Mouse (Mus musculus): Measurements from ENCODE around the gene Pip5k1b. TPM values are rescaled to one million over a fixed set of nuclear protein-coding genes. Genes with fewer than 3 reads are reported as not detected.

Gene Pip5k1b
- polyA plus RNA-seq, 2 experiments, result 0.83 to 1.4 TPM

- DNase-seq (ENCODE audit: low spot score) (no peak), ATAC-seq (ENCODE audit: low FRiP score, low read depth) (no peak)
- no peak overlapping the region for H3K4me2 ChIP-seq (replicated peaks; ENCODE audit: low read depth, low read length, severe bottlenecking)
- no peaks in the 10 kb centered on the region for H3K36me3 ChIP-seq (ENCODE audit: control insufficient read depth, insufficient read depth, low read length)
- H3K27ac ChIP-seq (replicated peaks; ENCODE audit: low read depth, low read length), result no peak overlapping the region
- TF ChIP-seq POLR2A (IDR thresholded peaks at IDR 0.05; ENCODE audit: borderline replicate concordance, extremely low read depth, insufficient read depth, insufficient read length), result no peak
- WGBS, result 66% methylated on average over 3 of the region's 3 CpGs
- H3K27me3 ChIP-seq (ENCODE audit: control insufficient read depth, insufficient read depth, low read length), result peaks cover 17% of the 10 kb centered on the region; the same call in 1 of the 2 replicates
- H3K4me3 ChIP-seq (replicated peaks; ENCODE audit: low read length), result no peak overlapping the region
- H3K4me1 ChIP-seq (ENCODE audit: control insufficient read depth, insufficient read depth, low read length), result 0 out of 2 replicates have a peak, but pooled peaks cover 2% of the 10 kb centered on the region
- no peak overlapping the region for H3K9ac ChIP-seq (ENCODE audit: low read depth, low read length, severe bottlenecking)
- no peaks in the 10 kb centered on the region for H3K9me3 ChIP-seq (ENCODE audit: control insufficient read depth, low read length)
Measured at GRCm38 (mm10) chr19:24551196-24551954, 4.3 kb downstream of the Pip5k1b start.

- H3K9me3 ChIP-seq (ENCODE audit: control insufficient read depth, low read length), result no peaks in the 10 kb centered on the region
- H3K4me1 ChIP-seq (ENCODE audit: control insufficient read depth, insufficient read depth, low read length), result no peaks in the 10 kb centered on the region
- H3K36me3 ChIP-seq (ENCODE audit: control insufficient read depth, insufficient read depth, low read length), result no peaks in the 10 kb centered on the region
- no peak for TF ChIP-seq POLR2A (IDR thresholded peaks at IDR 0.05; ENCODE audit: borderline replicate concordance, extremely low read depth, insufficient read depth, insufficient read length)
- H3K9ac ChIP-seq (ENCODE audit: low read depth, low read length, severe bottlenecking), result no peak overlapping the region
- no peak overlapping the region for H3K4me2 ChIP-seq (replicated peaks; ENCODE audit: low read depth, low read length, severe bottlenecking)
- WGBS, result 73% methylated on average over 7 of the region's 7 CpGs
- H3K4me3 ChIP-seq (replicated peaks; ENCODE audit: low read length), result no peak overlapping the region
- H3K27me3 ChIP-seq (ENCODE audit: control insufficient read depth, insufficient read depth, low read length), result peaks cover 16% of the 10 kb centered on the region; the same call in 1 of the 2 replicates
- no peak for DNase-seq (ENCODE audit: low spot score)
- no peak for ATAC-seq (ENCODE audit: low FRiP score, low read depth)
- no peak overlapping the region for H3K27ac ChIP-seq (replicated peaks; ENCODE audit: low read depth, low read length)
Measured at GRCm38 (mm10) chr19:24550778-24551177, 4.9 kb downstream of the Pip5k1b start.

- Histone ChIP-seq H3K27me3 (ENCODE audit: control insufficient read depth, insufficient read depth, low read length) (peaks cover 10% of the 10 kb centered on the region; the same call in 1 of the 2 replicates), H3K36me3 (ENCODE audit: control insufficient read depth, insufficient read depth, low read length) (no peaks in the 10 kb centered on the region), H3K27ac (replicated peaks; ENCODE audit: low read depth, low read length) (no peak overlapping the region), H3K4me1 (ENCODE audit: control insufficient read depth, insufficient read depth, low read length) (no peaks in the 10 kb centered on the region), H3K9me3 (ENCODE audit: control insufficient read depth, low read length) (no peaks in the 10 kb centered on the region), H3K9ac (ENCODE audit: low read depth, low read length, severe bottlenecking) (no peak overlapping the region), H3K4me3 (replicated peaks; ENCODE audit: low read length) (no peak overlapping the region), H3K4me2 (replicated peaks; ENCODE audit: low read depth, low read length, severe bottlenecking) (no peak overlapping the region)
- no peak for TF ChIP-seq POLR2A (IDR thresholded peaks at IDR 0.05; ENCODE audit: borderline replicate concordance, extremely low read depth, insufficient read depth, insufficient read length)
- WGBS, result 95% methylated on average over 2 of the region's 2 CpGs
- no peak for ATAC-seq (ENCODE audit: low FRiP score, low read depth)
- no peak for DNase-seq (ENCODE audit: low spot score)
Measured at GRCm38 (mm10) chr19:24550016-24550415, 5.7 kb downstream of the Pip5k1b start.

- H3K4me3 ChIP-seq (replicated peaks; ENCODE audit: low read length), result no peak overlapping the region
- H3K27me3 ChIP-seq (ENCODE audit: control insufficient read depth, insufficient read depth, low read length), result no peaks in the 10 kb centered on the region
- DNase-seq (ENCODE audit: low spot score), result no peak
- no peak overlapping the region for H3K4me2 ChIP-seq (replicated peaks; ENCODE audit: low read depth, low read length, severe bottlenecking)
- no peak overlapping the region for H3K27ac ChIP-seq (replicated peaks; ENCODE audit: low read depth, low read length)
- no peaks in the 10 kb centered on the region for H3K9me3 ChIP-seq (ENCODE audit: control insufficient read depth, low read length)
- H3K9ac ChIP-seq (ENCODE audit: low read depth, low read length, severe bottlenecking), result no peak overlapping the region
- ATAC-seq (ENCODE audit: low FRiP score, low read depth), result no peak
- TF ChIP-seq POLR2A (IDR thresholded peaks at IDR 0.05; ENCODE audit: borderline replicate concordance, extremely low read depth, insufficient read depth, insufficient read length), result no peak
- H3K36me3 ChIP-seq (ENCODE audit: control insufficient read depth, insufficient read depth, low read length), result no peaks in the 10 kb centered on the region
- WGBS, result 94% methylated on average over 9 of the region's 9 CpGs
- no peaks in the 10 kb centered on the region for H3K4me1 ChIP-seq (ENCODE audit: control insufficient read depth, insufficient read depth, low read length)
Measured at GRCm38 (mm10) chr19:24548337-24548736, 7.3 kb downstream of the Pip5k1b start.

- H3K4me2 ChIP-seq (replicated peaks; ENCODE audit: low read depth, low read length, severe bottlenecking), result no peak overlapping the region
- no peaks in the 10 kb centered on the region for H3K9me3 ChIP-seq (ENCODE audit: control insufficient read depth, low read length)
- no peak overlapping the region for H3K9ac ChIP-seq (ENCODE audit: low read depth, low read length, severe bottlenecking)
- no peak for ATAC-seq (ENCODE audit: low FRiP score, low read depth)
- no peak overlapping the region for H3K27ac ChIP-seq (replicated peaks; ENCODE audit: low read depth, low read length)
- H3K27me3 ChIP-seq (ENCODE audit: control insufficient read depth, insufficient read depth, low read length), result no peaks in the 10 kb centered on the region
- no peak for TF ChIP-seq POLR2A (IDR thresholded peaks at IDR 0.05; ENCODE audit: borderline replicate concordance, extremely low read depth, insufficient read depth, insufficient read length)
- no peak for DNase-seq (ENCODE audit: low spot score)
- WGBS, result 84% methylated on average over 10 of the region's 10 CpGs
- H3K4me1 ChIP-seq (ENCODE audit: control insufficient read depth, insufficient read depth, low read length), result no peaks in the 10 kb centered on the region
- no peaks in the 10 kb centered on the region for H3K36me3 ChIP-seq (ENCODE audit: control insufficient read depth, insufficient read depth, low read length)
- H3K4me3 ChIP-seq (replicated peaks; ENCODE audit: low read length), result no peak overlapping the region
Measured at GRCm38 (mm10) chr19:24546153-24546552, 9.5 kb downstream of the Pip5k1b start.

Measured in limb, embryonic 14.5 days (tissue).